Mouse (Mus musculus): ENCODE results near the gene Ranbp10.

Gene Ranbp10

DNA sequence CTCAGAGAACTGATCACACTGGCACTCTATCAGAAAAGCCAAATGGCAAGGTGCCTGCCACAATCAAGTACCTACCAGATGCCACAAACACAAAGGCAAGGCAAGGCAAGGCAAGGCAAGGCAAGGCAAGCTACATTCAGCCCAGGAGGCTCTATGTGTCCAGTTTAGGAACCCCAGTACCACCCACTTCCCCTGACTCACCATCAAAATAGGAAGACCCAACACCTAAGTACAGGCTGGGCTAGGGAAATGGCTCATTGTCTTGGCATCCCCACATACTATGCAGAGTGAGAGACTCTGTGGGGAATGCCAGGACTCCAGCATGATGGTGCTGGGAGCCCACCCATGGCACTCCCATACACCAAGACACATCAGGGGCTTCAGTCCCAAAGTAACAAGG is 37.5 kb downstream of the Ranbp10 start:
- DNase-seq (ENCODE audit: low read depth, low spot score): peak; percentile 56

- no peak for DNase-seq (ENCODE audit: low read depth, low spot score)
These were observed 38.2 kb downstream of the Ranbp10 start for GRCm38 (mm10) chr8:105788927-105789326.

GRCm38 (mm10) chr8:105788241-105788640 is 38.9 kb downstream of the Ranbp10 start:
- DNase-seq (ENCODE audit: low read depth, low spot score): peak; percentile 77

- DNase-seq (ENCODE audit: low read depth, low spot score): no peak
These were observed 46.9 kb downstream of the Ranbp10 start for GRCm38 (mm10) chr8:105780298-105780697.

- DNase-seq (ENCODE audit: low read depth, low spot score): no peak
These were observed 49.3 kb downstream of the Ranbp10 start for GRCm38 (mm10) chr8:105777833-105778232.

DNA sequence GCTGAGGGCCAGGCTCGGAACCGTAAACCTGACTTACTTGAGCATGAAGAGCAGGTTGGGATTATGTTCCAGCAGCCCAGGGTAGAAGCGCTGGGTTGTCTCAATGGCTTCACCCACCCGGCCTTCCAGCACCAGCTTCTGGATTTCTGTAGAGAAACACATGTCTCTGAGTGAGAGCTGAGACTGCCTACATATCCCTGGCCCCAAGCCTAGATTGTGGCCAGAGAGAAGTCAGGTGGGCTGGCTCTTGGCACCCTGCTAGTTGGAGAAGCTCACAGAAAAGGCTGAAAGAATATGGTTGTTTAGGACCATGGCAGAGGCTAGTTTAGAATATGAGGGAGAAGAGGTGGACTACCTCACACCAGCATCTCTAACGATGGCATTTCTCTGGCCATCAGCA is 52.7 kb downstream of the Ranbp10 start:
- no peak for DNase-seq (ENCODE audit: low read depth, low spot score)

- DNase-seq (ENCODE audit: low read depth, low spot score): no peak
These were observed 53.7 kb downstream of the Ranbp10 start for GRCm38 (mm10) chr8:105773441-105773861.

GRCm38 (mm10) chr8:105771398-105772175 is 55.6 kb downstream of the Ranbp10 start:
- DNase-seq (ENCODE audit: low read depth, low spot score): no peak

DNA sequence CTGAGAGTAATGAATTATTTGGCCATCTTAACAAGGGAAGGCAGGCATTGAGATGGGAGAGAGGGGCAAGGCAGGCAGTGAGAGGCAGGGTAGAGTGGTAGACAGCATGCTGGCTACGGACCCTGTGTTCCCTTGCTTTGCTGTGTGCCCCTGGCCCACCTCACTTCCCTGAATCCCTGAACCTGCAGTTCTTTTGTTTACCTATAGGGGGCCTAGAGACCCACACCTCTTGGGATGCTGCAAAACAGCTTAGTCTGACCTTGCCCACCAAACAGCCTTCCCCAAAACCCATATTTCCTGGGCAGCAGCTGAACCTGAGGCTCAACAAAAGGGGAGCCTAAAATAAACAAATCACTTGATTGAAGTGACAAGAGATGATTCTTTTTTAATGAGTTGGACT is 56.5 kb downstream of the Ranbp10 start:
- peak; percentile 45 for DNase-seq (ENCODE audit: low read depth, low spot score)

GRCm38 (mm10) chr8:105768485-105769257 is 58.5 kb downstream of the Ranbp10 start:
- DNase-seq (ENCODE audit: low read depth, low spot score): peak; percentile 59

DNA sequence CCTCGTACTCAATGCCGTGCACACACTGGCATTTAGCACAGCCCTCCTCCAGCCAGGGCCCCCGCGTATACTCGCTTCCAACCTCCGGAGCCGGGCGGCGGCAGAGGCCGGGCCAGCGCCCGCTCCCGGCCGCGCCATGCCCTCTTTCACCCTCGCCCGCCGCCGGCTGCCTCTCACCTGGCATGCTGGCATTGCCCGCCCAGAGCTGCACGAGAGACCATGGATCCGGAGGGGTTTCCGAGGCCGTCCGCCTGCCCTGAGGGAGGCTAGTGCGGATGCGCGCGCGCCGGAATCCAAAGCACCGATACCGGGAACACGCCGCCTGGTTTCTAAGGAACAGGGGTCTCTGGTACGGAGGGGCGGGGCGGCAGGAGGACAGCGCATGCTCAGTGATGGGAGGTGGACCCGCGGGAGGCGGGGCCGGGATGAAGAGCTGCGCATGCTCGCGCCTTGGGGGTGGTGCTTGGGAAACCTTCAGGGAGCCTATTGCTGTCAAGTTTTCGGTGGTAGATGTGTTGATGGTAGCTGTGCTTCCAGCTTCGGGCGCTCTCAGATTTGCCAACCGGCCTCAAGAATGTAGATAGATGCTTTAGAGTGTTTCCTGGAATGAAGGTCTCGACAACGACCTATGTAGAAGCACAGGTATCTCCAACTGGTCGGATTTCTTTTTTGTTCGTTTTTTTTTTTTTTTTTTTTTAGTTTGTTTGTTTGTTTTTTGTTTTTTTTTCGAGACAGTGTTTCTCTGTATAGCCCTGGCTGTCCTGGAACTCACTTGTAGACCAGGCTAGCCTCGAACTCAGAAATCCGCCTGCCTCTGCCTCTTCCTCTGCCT is 68.7 kb downstream of the Ranbp10 start, which contains the start of gene Gfod2:
Gene Gfod2, minus strand, starts transcription at position 388 of the 832 bp plus-strand sequence.
- DNase-seq (ENCODE audit: low read depth, low spot score): peak; percentile 92

DNA sequence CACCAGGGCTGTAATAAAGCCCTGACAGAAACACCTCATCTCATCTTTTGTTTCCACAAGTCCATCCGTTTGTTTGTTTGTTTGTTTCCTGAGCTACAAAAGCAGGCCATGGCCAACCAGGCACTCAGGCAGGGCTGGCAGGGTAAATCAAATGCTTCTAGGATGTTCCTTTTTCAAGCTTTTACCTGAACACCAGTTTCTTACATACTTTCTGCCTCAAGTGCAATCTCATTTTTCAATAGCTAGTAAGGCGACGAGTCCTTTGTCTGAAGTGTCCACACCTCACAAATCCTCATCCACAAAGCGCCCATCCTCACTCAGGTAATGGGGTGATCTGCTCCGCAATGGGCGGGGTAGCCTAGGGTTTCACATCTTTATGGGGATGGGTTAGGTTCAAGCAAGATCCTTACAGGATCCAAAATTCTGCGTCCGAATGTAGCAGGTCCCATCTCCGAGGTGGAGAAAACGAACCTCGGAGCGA is 69.3 kb downstream of the Ranbp10 start:
- DNase-seq (ENCODE audit: low read depth, low spot score): no peak

- no peak for DNase-seq (ENCODE audit: low read depth, low spot score)
These were observed 72.5 kb downstream of the Ranbp10 start for GRCm38 (mm10) chr8:105754688-105755087.

DNA sequence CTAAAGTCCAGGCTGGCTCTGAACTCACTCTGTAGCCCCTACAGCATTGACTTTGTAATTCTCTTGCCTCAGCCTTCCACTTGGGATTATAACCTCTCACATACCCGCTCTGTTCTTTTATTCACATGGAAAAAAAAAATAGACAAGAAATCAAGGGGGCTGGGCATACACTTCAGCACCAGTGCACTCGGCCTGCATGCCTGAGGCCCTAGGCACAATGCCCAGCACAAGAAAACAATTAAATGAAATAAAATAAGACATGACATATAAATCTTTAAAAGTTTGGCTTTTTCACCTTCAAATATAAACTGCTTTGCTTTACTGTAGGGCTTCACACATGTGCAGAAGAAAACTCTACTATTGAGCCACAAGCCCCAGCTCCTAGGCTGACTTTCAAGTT is 73.2 kb downstream of the Ranbp10 start:
- DNase-seq (ENCODE audit: low read depth, low spot score): peak; percentile 67

GRCm38 (mm10) chr8:105750606-105751005 is 76.5 kb downstream of the Ranbp10 start:
- peak; percentile 88 for DNase-seq (ENCODE audit: low read depth, low spot score)

GRCm38 (mm10) chr8:105743301-105743700 is 83.8 kb downstream of the Ranbp10 start:
- peak; percentile 50 for DNase-seq (ENCODE audit: low read depth, low spot score)

- DNase-seq (ENCODE audit: low read depth, low spot score): no peak
These were observed 87.9 kb downstream of the Ranbp10 start for GRCm38 (mm10) chr8:105739216-105739615.

DNA sequence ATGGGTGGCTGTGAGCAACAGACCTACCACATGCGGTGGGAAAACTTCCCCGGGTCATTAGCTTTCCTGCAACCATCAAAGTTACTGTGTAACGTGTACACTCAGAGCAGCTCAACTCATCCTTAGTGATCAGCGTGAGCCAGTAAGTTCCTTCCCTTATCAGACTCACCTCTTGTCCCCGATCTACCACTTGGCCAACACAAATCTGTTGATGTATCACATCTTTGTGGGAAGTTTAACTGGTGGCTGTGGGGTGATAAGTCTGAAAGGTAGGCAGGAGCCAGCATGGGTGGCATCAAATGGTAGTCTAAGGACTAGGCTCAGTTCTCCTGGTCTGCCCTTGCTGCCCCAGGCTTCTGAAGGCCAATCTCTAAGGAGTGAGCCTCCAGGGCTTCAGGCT is 95.0 kb downstream of the Ranbp10 start:
- no peak for DNase-seq (ENCODE audit: low read depth, low spot score)

GRCm38 (mm10) chr8:105727397-105728124 is 99.6 kb downstream of the Ranbp10 start:
- no peak for DNase-seq (ENCODE audit: low read depth, low spot score)

- no peak for DNase-seq (ENCODE audit: low read depth, low spot score)
These were observed 101.4 kb downstream of the Ranbp10 start for GRCm38 (mm10) chr8:105725726-105726125.

- no peak for DNase-seq (ENCODE audit: low read depth, low spot score)
These were observed 104.3 kb downstream of the Ranbp10 start for GRCm38 (mm10) chr8:105722861-105723260.

Measured in 3T3-L1 (cell line).